8 mouse cellular contexts compared by ENCODE assay signal in genomic region chr4:34551966-34552365, GRCm38 (mm10). TPM values are rescaled to one million over a fixed set of nuclear protein-coding genes. Genes with fewer than 3 reads are reported as not detected.
A peak's percentile ranks its signal among the peaks of the same experiment; 100 is the strongest.
DNase-seq lines count a peak whose midpoint lies in the region; ATAC-seq and TF ChIP-seq lines count a peak whose summit lies in the region.

No protein-coding gene starts in this region.

- H3K27ac ChIP-seq in lung, postnatal 0 days (ENCODE audit: low read length), result no peak overlapping the region; the same call in 1 of the 2 replicates
- no peak overlapping the region for H3K27ac ChIP-seq in forebrain, embryonic 11.5 days (ENCODE audit: low read depth, low read length)
- H3K27ac ChIP-seq in limb, embryonic 11.5 days (replicated peaks; ENCODE audit: low read depth, low read length), result no peak overlapping the region
- peak overlapping the region; percentile 95 for H3K27ac ChIP-seq in neural tube, embryonic 15.5 days (replicated peaks)

- H3K9ac ChIP-seq in lung, postnatal 0 days (replicated peaks; ENCODE audit: low read depth), result peak overlapping the region; percentile 92; the same call in 1 of the 2 replicates
- H3K9ac ChIP-seq in forebrain, embryonic 11.5 days (ENCODE audit: low read length), result peak overlapping the region; percentile 96
- peak overlapping the region; percentile 95 for H3K9ac ChIP-seq in limb, embryonic 11.5 days (ENCODE audit: low read length)
- H3K9ac ChIP-seq in neural tube, embryonic 15.5 days (replicated peaks), result peak overlapping the region; percentile 99

- H3K4me2 ChIP-seq in lung, postnatal 0 days (replicated peaks; ENCODE audit: low read depth, low read length), result peak overlapping the region; percentile 65
- H3K4me2 ChIP-seq in forebrain, embryonic 11.5 days (ENCODE audit: low read depth, low read length, severe bottlenecking), result peak overlapping the region; percentile 64
- H3K4me2 ChIP-seq in limb, embryonic 11.5 days (ENCODE audit: low read depth, severe bottlenecking), result peak overlapping the region; percentile 63
- peak overlapping the region; percentile 66 for H3K4me2 ChIP-seq in neural tube, embryonic 15.5 days

- DNase-seq in lung, postnatal 0 days (ENCODE audit: low spot score), result no peak
- DNase-seq in lung, postnatal 25 days (ENCODE audit: low spot score), result no peak
- DNase-seq in forebrain, embryonic 11.5 days (ENCODE audit: low spot score), result no peak
- no peak for DNase-seq in limb, embryonic 11.5 days (ENCODE audit: low spot score)
- DNase-seq in cerebellum, postnatal 25 days, result no peak
- no peak for DNase-seq in B cell, adult 2 months
- no peak for DNase-seq in left cerebral cortex, postnatal 25 days (ENCODE audit: low spot score in 2 of 2)

- intact Hi-C loops in left cerebral cortex, postnatal 25 days (cut with DNase I), result loop anchor here (2.0 to 5.0 kb wide), 2 partner anchors 63 to 625 kb away; partner anchors contain the start of genes Orc3 and Rars2

- no peaks in the 10 kb centered on the region for H3K36me3 ChIP-seq in lung, postnatal 0 days (ENCODE audit: insufficient read depth, low read length)
- H3K36me3 ChIP-seq in forebrain, embryonic 11.5 days (ENCODE audit: control insufficient read depth, insufficient read depth, low read length), result no peaks in the 10 kb centered on the region
- H3K36me3 ChIP-seq in limb, embryonic 11.5 days (ENCODE audit: control insufficient read depth, insufficient read depth, low read length), result no peaks in the 10 kb centered on the region; the same call in 1 of the 2 replicates
- H3K36me3 ChIP-seq in neural tube, embryonic 15.5 days, result no peaks in the 10 kb centered on the region

- TF ChIP-seq EP300 in lung, postnatal 0 days (IDR thresholded peaks at IDR 0.05), result peak; percentile 11; the same call in 1 of the 2 replicates

- no peak for ATAC-seq in lung, postnatal 0 days
- ATAC-seq in forebrain, embryonic 11.5 days (replicated peaks; ENCODE audit: low FRiP score), result no peak
- ATAC-seq in limb, embryonic 11.5 days (ENCODE audit: insufficient number of reproducible peaks, low FRiP score, low TSS enrichment, low read depth), result no peak
- no peak for ATAC-seq in neural tube, embryonic 15.5 days (ENCODE audit: low FRiP score)

- H3K4me3 ChIP-seq in lung, postnatal 0 days (ENCODE audit: low read depth, low read length), result peak overlapping the region; percentile 99
- peak overlapping the region; percentile 97 for H3K4me3 ChIP-seq in forebrain, embryonic 11.5 days (ENCODE audit: low read depth, low read length)
- peak overlapping the region; percentile 93 for H3K4me3 ChIP-seq in limb, embryonic 11.5 days (ENCODE audit: low read depth, low read length)
- peak overlapping the region; percentile 99 for H3K4me3 ChIP-seq in neural tube, embryonic 15.5 days (replicated peaks)

- TF ChIP-seq CTCF in lung, postnatal 0 days (IDR thresholded peaks at IDR 0.05), result no peak

- no peaks in the 10 kb centered on the region for H3K27me3 ChIP-seq in lung, postnatal 0 days (replicated peaks; ENCODE audit: insufficient read depth, low read length)
- no peaks in the 10 kb centered on the region for H3K27me3 ChIP-seq in forebrain, embryonic 11.5 days (ENCODE audit: control insufficient read depth, insufficient read depth, low read length)
- H3K27me3 ChIP-seq in limb, embryonic 11.5 days (ENCODE audit: control insufficient read depth, insufficient read depth, low read length), result no peaks in the 10 kb centered on the region
- no peaks in the 10 kb centered on the region for H3K27me3 ChIP-seq in neural tube, embryonic 15.5 days (replicated peaks)

- H3K4me1 ChIP-seq in lung, postnatal 0 days (ENCODE audit: insufficient read depth, low read depth, low read length), result peaks cover 3% of the 10 kb centered on the region; the same call in 1 of the 2 replicates
- H3K4me1 ChIP-seq in forebrain, embryonic 11.5 days (replicated peaks; ENCODE audit: control insufficient read depth, insufficient read depth, low read length), result peaks cover 5% of the 10 kb centered on the region; the same call in 1 of the 2 replicates
- H3K4me1 ChIP-seq in limb, embryonic 11.5 days (ENCODE audit: control insufficient read depth, insufficient read depth, low read length), result no peaks in the 10 kb centered on the region
- H3K4me1 ChIP-seq in neural tube, embryonic 15.5 days, result peaks cover 36% of the 10 kb centered on the region

- WGBS in lung, postnatal 0 days, result 2% methylated on average over 3 of the region's 3 CpGs
- WGBS in forebrain, embryonic 11.5 days, result 31% methylated on average over 3 of the region's 3 CpGs
- 23% methylated on average over 3 of the region's 3 CpGs for WGBS in limb, embryonic 11.5 days
- 14% methylated on average over 3 of the region's 3 CpGs for WGBS in neural tube, embryonic 15.5 days

- no peaks in the 10 kb centered on the region for H3K9me3 ChIP-seq in lung, postnatal 0 days (ENCODE audit: low read length)
- H3K9me3 ChIP-seq in forebrain, embryonic 11.5 days (ENCODE audit: control insufficient read depth, low read length), result no peaks in the 10 kb centered on the region
- H3K9me3 ChIP-seq in limb, embryonic 11.5 days (ENCODE audit: control insufficient read depth, low read length), result no peaks in the 10 kb centered on the region
- no peaks in the 10 kb centered on the region for H3K9me3 ChIP-seq in neural tube, embryonic 15.5 days (replicated peaks)

RNA-seq across cellular contexts. Expression of gene Akirin2, which starts 1.2 kb away (rescaled TPM):
- polyA plus RNA-seq in lung, postnatal 0 days (2015; fragmentation: Nextera tagmentation; extraction: Ambion mirVana), result 45.5 and 46.2 TPM in 2 replicates
- 91.0 and 91.6 TPM in 2 replicates for polyA plus RNA-seq in forebrain, embryonic 11.5 days (2014; fragmentation: Nextera tagmentation; extraction: Ambion mirVana)
- polyA plus RNA-seq in limb, embryonic 11.5 days (2014; fragmentation: Nextera tagmentation; extraction: Ambion mirVana), result 77.8 and 84.0 TPM in 2 replicates
- 74.3 and 90.5 TPM in 2 replicates for polyA plus RNA-seq in neural tube, embryonic 15.5 days (2015; fragmentation: Nextera tagmentation; extraction: Ambion mirVana)
- total RNA-seq in left cerebral cortex, postnatal 25 days (2021), result 100 to 1,000 TPM; 103 to 114 TPM
